Mouse (Mus musculus) small intestine, adult 2 months (tissue): ENCODE measurements around the gene Asah2. TPM values are rescaled to one million over a fixed set of nuclear protein-coding genes. Genes with fewer than 3 reads are reported as not detected.
A peak's percentile ranks its signal among the peaks of the same experiment; 100 is the strongest.

Source experiments
- H3K27ac ChIP-seq: fragments of 200-500 bp; 2 replicates; pipeline ENCODE4 v1.5.1; 2012; ENCODE audit warnings: low read depth, low read length, control low read depth, inconsistent platforms; ENCODE audit not compliant: insufficient read depth
- H3K27me3 ChIP-seq: fragments of 200-500 bp; 2 replicates; pipeline ENCODE4 v1.6.1; 2012; ENCODE audit warnings: mild to moderate bottlenecking, moderate library complexity, low read length, inconsistent platforms; ENCODE audit not compliant: control insufficient read depth, insufficient read depth
- H3K36me3 ChIP-seq: fragments of 200-500 bp; 2 replicates; pipeline ENCODE4 v1.6.1; 2012; ENCODE audit warnings: mild to moderate bottlenecking, low read length, control low read depth, inconsistent platforms; ENCODE audit not compliant: control insufficient read depth, insufficient read depth
- H3K4me1 ChIP-seq: fragments of 200-500 bp; 2 replicates; pipeline ENCODE4 v1.6.1; 2012; ENCODE audit warnings: low read length, inconsistent platforms, mixed read lengths; ENCODE audit not compliant: control insufficient read depth, insufficient read depth, insufficient read length
- H3K4me3 ChIP-seq: fragments of 200-500 bp; 2 replicates; pipeline ENCODE4 v1.5.1; 2012; ENCODE audit warnings: low read depth, mild to moderate bottlenecking, control low read depth, inconsistent platforms, low read length, moderate library complexity
- CTCF ChIP-seq: fragments of 200-500 bp; IDR thresholded peaks from 2 replicates; pipeline ENCODE4 v1.5.1; 2012; ENCODE audit warnings: low read depth, mild to moderate bottlenecking, control low read depth, inconsistent platforms, low read length, moderate library complexity, mixed read lengths; ENCODE audit not compliant: insufficient replicate concordance, insufficient read length; ENCODE audit errors: extremely low read depth
- POLR2A ChIP-seq: fragments of 200-500 bp; IDR thresholded peaks from 2 replicates; pipeline ENCODE4 v1.6.1; 2012; ENCODE audit warnings: low read depth, mild to moderate bottlenecking, control low read depth, inconsistent platforms, low read length, moderate library complexity
- WGBS: fragments of 180-500 bp; shearing (Covaris S2); methylation state at CpG from one replicate; pipeline ENCODE4 v1.1.7; 2018; 5-methylcytosine and 5-hydroxymethylcytosine counted together
- polyA plus RNA-seq: library from polyadenylated mRNA; depleted of rRNA; stranded (reverse); fragments of >200 nt; gene quantifications from 2 replicates; pipeline ENCODE4 v1.2.3, GENCODE M21; 2012

The Asah2 gene
- polyA plus RNA-seq, 1 experiment, result 217 TPM

DNA sequence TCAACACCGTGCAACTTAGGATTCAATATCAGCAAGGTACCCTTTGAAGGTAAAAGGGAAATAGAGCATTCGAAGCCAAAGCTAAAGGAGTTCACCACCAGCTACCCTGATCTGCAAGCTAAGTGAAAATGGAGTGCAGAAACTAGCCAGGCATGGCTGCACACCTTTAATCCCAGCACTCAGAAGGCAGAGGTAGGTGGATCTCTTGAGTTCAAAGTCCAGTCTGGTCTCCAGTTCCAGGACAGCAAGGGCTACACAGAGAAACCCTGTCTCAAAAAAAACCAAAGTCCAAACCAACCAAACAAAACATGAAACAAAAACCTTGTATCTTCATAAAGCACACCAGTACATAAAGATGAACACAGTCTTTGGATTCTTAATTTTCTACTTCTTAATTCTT, 11.7 kb upstream of the Asah2 start:
- no peak overlapping the region for H3K27ac ChIP-seq
- TF ChIP-seq POLR2A (no peak), CTCF (no peak)
- peaks cover 2% of the 10 kb centered on the region; the same call in 1 of the 2 replicates for H3K4me1 ChIP-seq
- H3K36me3 ChIP-seq, result peaks cover 10% of the 10 kb centered on the region
- no peak overlapping the region for H3K4me3 ChIP-seq
- no peaks in the 10 kb centered on the region for H3K27me3 ChIP-seq
- 53% methylated on average over 2 of the region's 2 CpGs for WGBS

DNA sequence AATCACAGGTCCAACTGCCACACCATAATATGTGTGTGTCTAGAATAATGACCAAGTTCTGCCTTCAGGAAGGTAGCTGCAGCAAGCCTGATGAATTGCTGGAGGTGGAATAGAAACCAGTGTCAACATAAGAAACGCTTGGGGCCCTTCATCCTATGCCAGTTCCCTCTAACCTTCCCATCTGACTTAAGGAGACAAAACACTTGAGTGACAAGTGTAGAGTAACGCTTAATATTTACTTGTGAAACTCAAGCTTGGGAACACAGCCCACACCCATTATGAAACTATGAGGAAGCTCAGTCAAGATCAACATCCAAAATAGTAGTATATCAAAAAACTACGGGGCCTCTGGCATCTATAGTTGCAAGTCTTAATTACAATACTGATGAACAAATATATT, 10.5 kb upstream of the Asah2 start:
- Histone ChIP-seq H3K4me1 (peaks cover 2% of the 10 kb centered on the region; the same call in 1 of the 2 replicates), H3K4me3 (no peak overlapping the region), H3K36me3 (peaks cover 4% of the 10 kb centered on the region), H3K27ac (no peak overlapping the region), H3K27me3 (no peaks in the 10 kb centered on the region)
- WGBS, result 51% methylated on average over 3 of the region's 3 CpGs
- TF ChIP-seq POLR2A, result no peak
- TF ChIP-seq CTCF, result no peak

DNA sequence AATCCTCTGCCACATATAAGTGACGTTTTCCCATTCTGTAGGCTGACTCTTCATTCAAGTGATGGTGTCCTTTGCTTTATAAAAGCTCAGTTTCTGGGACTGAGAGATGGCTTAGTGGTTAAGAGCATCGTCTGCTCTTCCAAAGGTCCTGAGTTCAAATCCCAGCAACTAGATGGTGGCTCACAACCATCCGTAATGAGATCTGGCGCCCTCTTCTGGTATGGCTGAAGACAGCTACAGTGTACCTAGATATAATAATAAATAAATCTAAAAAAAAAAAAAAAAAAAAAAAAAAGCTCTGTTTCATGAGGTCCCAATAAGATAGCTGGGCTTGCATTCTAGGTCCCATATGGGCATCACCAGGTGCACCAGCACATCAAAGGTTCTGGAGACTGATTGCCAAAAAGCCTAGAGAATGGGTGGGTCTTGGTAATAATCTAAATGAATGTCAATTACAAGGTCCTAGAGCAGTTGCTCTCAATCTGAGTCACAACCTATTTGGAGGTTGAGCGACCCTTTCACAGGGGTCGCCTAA, 9.5 kb upstream of the Asah2 start:
- Histone ChIP-seq H3K36me3 (peaks cover 4% of the 10 kb centered on the region), H3K27me3 (no peaks in the 10 kb centered on the region), H3K4me1 (peaks cover 2% of the 10 kb centered on the region; the same call in 1 of the 2 replicates), H3K4me3 (no peak overlapping the region), H3K27ac (no peak overlapping the region)
- TF ChIP-seq POLR2A, result no peak
- 89% methylated on average over 6 of the region's 6 CpGs for WGBS

DNA sequence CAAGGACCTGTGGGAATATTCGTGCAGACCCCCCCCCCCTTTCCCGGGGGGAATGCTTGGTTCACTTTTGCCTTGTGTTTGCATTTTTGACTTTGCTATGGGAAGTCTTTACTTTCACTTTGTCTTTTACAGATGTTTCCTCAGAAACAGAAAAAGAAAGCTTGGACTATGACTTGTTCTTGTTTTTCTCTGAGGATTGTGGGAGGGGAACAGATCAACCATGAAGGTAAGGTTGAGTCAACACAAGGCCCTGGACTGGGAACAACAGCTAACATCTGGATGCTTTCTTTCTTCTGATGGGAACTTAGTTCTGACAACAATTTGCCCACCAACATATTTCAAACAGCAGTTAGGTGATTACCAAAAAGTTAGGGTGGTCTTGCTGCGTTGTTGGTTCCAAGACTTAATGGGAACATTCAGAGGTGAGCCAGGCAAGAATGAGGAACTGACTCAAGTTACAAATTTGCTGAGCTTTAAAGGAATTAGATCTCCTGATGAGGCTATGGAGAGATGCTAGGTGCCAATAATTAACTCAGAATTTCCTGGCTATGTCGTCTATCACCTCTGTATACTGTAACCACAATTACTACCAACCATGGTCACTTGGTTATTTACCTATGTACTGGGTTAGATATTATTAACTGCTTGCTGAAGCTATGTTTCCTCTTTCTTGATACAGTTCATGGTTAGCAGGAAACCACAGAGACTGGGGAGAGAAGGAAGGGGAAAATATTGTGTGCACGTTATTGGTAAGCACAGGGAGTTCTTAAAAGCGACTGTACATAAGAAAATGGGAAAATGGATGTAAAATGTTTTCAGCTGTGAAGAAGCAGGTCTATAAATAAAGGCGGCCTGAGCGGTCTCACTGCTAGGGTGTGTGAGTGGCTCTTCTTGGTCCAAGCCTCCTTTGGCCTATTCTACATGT, 4.1 kb upstream of the Asah2 start:
- Histone ChIP-seq H3K27ac (no peak overlapping the region), H3K4me1 (peaks cover under 1% of the 10 kb centered on the region; the same call in 1 of the 2 replicates), H3K4me3 (no peak overlapping the region), H3K36me3 (no peaks in the 10 kb centered on the region), H3K27me3 (no peaks in the 10 kb centered on the region)
- no peak for TF ChIP-seq POLR2A
- TF ChIP-seq CTCF, result no peak
- WGBS, result 67% methylated on average over 8 of the region's 8 CpGs

DNA sequence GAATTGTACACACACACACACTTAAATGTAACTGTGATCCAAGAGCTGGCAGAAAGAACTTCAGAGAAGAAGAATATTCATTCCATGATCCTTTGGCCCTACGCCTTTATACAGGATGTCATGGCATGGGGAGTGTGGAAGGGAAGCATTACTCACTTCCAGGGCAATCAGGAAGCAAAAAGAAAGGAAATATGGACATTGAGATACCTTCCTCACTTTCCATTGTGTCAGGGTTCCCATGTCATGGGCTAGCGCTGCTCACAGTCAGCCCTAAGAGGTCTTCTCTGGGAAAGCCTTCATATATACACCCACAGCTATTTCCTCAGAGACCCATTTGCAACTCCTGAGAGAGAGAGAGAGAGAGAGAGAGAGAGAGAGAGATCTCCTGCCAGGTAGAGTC, 1.3 kb downstream of the Asah2 start:
- Histone ChIP-seq H3K36me3 (no peaks in the 10 kb centered on the region), H3K4me3 (no peak overlapping the region), H3K4me1 (peaks cover 11% of the 10 kb centered on the region), H3K27ac (peak overlapping the region; percentile 99), H3K27me3 (no peaks in the 10 kb centered on the region)
- TF ChIP-seq CTCF (no peak), POLR2A (no peak)
- 85% methylated on average over 2 of the region's 2 CpGs for WGBS

DNA sequence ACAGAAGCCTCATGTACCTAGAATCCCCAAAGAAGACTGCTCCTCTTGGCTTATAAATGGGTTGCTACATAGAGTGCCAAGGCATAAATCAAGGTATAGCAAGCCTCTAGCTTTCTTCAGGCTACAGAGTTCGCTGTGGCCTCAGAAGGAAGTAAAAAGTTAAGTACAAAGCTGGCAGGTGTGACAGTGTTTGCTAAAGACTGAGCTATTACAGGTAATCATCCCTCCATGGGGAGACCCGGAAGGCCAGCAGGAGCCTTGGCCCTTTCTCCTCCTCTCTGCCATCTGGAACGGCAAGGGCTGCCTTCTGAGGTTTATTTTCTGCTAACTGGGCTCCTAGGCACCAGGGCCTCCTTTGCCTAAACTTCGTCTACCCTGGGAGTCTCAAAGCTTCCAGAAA, 3.8 kb downstream of the Asah2 start:
- Histone ChIP-seq H3K4me3 (no peak overlapping the region), H3K36me3 (no peaks in the 10 kb centered on the region), H3K27ac (peak overlapping the region; percentile 48), H3K4me1 (peaks cover 11% of the 10 kb centered on the region), H3K27me3 (no peaks in the 10 kb centered on the region)
- TF ChIP-seq POLR2A, result no peak
- no peak for TF ChIP-seq CTCF
- WGBS, result 34% methylated on average over 4 of the region's 4 CpGs

DNA sequence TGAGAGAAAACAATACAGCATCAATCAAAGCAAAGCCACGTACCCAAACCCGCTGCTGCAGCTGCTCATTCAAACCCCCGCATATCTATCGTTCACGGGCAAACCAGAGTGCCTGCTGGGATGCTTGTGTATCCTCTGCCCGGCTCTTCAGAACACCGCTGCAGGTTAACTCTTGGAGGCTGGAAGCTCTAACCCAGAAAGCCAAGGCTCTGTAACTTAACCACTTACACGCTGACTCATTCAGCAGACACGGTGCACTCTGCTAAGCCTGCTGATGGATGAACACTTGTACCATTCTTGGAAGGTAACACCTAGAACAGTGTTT, 5.1 kb downstream of the Asah2 start:
- Histone ChIP-seq H3K27me3 (no peaks in the 10 kb centered on the region), H3K36me3 (no peaks in the 10 kb centered on the region), H3K4me1 (peaks cover 11% of the 10 kb centered on the region), H3K4me3 (no peak overlapping the region), H3K27ac (no peak overlapping the region)
- no peak for TF ChIP-seq POLR2A
- no peak for TF ChIP-seq CTCF
- 69% methylated on average over 9 of the region's 9 CpGs for WGBS

DNA sequence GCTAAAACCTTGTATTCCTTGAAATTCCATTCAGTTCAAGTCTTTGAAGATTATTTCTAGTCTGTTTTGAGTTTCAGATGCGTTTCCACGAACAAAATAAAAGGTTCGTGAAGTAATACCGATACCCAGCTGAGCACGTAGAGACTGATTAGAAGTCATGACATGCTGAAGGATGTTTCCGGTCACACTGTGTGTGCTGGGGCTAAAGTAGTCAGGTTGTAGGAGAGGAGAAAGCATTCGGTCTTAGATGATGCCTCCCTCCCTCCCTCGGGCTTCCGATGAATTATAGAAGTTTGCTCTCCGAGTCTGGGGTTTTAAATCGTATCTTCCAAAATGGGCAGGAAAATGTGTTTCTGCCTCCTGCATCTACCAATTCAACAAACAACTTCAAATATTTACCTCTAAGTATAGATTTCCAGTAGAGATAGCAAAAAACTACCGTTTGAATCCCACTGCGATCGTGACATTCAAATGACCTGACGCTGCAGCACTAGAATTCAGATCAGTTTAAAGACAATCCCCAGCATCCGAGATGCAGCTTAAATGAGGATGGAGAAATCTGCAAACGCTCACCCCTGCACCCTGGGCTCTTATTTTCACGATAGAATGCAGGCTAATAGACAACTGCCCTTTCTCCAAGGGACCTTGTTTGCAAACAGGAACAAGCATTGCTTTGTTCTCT, 5.6 kb downstream of the Asah2 start:
- Histone ChIP-seq H3K27ac (no peak overlapping the region), H3K36me3 (no peaks in the 10 kb centered on the region), H3K4me3 (no peak overlapping the region), H3K27me3 (no peaks in the 10 kb centered on the region), H3K4me1 (peaks cover 11% of the 10 kb centered on the region)
- 81% methylated on average over 18 of the region's 18 CpGs for WGBS
- TF ChIP-seq POLR2A (no peak), CTCF (no peak)
